Mouse (Mus musculus) lung, adult 2 months (tissue): ENCODE results near the gene Rab11fip4. TPM values are rescaled to one million over a fixed set of nuclear protein-coding genes. Genes with fewer than 3 reads are reported as not detected.

Experiments
- DNase-seq: peaks from one replicate; pipeline ENCODE4 v3.0.0; 2022
- H3K4me1 ChIP-seq: fragments of 200-500 bp; 2 replicates; pipeline ENCODE4 v1.6.1; 2011; ENCODE audit warnings: low read length; ENCODE audit not compliant: control insufficient read depth, insufficient read depth
- H3K4me3 ChIP-seq: fragments of 200-500 bp; replicated peaks from 2 replicates; pipeline ENCODE3; 2011; ENCODE audit warnings: low read depth, mild to moderate bottlenecking, control low read depth, low read length; ENCODE audit errors: extremely low read depth
- CTCF ChIP-seq: fragments of 200-500 bp; IDR thresholded peaks from 2 replicates; pipeline ENCODE4 v1.5.1; 2011; ENCODE audit warnings: mild to moderate bottlenecking, low read length, control low read depth; ENCODE audit not compliant: insufficient read depth
- POLR2A ChIP-seq: fragments of 200-500 bp; IDR thresholded peaks from 2 replicates; pipeline ENCODE4 v1.6.1; 2011; ENCODE audit warnings: low read depth, mild to moderate bottlenecking, control low read depth, low read length, borderline replicate concordance; ENCODE audit errors: extremely low read depth
- WGBS: fragments of 180-500 bp; shearing (Covaris S2); methylation state at CpG from one replicate; pipeline ENCODE4 v1.1.7; 2018; 5-methylcytosine and 5-hydroxymethylcytosine counted together
- polyA plus RNA-seq: library from polyadenylated mRNA; depleted of rRNA; stranded (reverse); fragments of >200 nt; gene quantifications from 2 replicates; pipeline ENCODE4 v1.2.3, GENCODE M21; 2012; rRNA removed

Gene Rab11fip4
- polyA plus RNA-seq, 1 experiment: 7.3 TPM

DNA sequence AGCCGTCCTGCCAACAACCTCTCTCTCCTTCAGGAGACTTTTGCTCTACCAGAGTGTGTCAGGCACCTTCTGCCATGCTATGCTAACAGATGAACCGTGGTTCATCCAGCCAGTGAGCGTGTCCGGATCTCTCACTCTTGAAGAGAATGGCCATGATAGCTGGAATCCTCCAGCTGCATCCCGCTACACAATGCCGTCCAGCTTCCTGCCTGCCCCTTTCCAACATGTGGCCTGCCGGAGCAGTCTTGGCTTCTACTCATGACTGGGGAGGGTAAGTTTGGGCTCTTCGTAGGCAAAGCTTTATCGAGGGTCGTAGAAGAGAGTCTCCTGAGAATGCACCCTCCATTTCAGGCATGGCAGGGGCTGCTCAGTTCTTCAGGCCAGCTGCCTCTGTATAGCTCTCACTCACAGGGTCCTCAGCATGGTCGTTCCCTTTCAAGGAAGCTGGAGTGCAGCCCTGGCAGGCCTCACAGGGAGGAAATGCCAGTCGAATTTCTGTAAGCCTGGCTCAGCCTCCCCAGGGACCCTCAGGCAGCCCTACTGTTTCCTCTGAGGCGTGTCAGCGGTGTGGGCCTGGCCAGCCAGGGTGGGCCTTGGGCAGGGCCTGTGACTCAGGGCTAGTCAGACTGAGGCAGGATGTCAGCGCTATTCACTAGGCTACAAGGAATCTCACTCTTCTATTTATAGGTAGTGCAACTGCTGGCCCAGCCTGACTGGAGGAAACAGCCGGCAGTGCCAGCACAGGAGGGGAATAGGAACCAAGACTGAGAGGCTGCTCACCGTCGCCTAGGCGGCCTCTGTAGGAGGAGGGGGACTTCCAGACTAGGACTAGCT is 147.9 kb downstream of the Rab11fip4 start:
- H3K4me1 ChIP-seq: peaks cover 29% of the 10 kb centered on the region
- WGBS: 30% methylated on average over 19 of the region's 19 CpGs
- TF ChIP-seq CTCF: no peak
- TF ChIP-seq POLR2A: no peak
- no peak overlapping the region for H3K4me3 ChIP-seq
- DNase-seq: no peak

- TF ChIP-seq CTCF (no peak), POLR2A (no peak)
- Histone ChIP-seq H3K4me1 (peaks cover 27% of the 10 kb centered on the region), H3K4me3 (no peak overlapping the region)
- no peak for DNase-seq
- WGBS: 77% methylated on average over 10 of the region's 10 CpGs
Observed at GRCm38 (mm10) chr11:79740740-79741512, 149.9 kb downstream of the Rab11fip4 start.

GRCm38 (mm10) chr11:79746552-79747102 is 155.6 kb downstream of the Rab11fip4 start:
- TF ChIP-seq POLR2A (no peak), CTCF (no peak)
- Histone ChIP-seq H3K4me1 (no peaks in the 10 kb centered on the region), H3K4me3 (no peak overlapping the region)
- DNase-seq: no peak
- 73% methylated on average over 11 of the region's 11 CpGs for WGBS

Other genes with a start within 250 kb of the Rab11fip4 start
- 0.08 TPM in 1 of 2 replicates, not detected in the other for gene Omg, start 87.1 kb upstream of the Rab11fip4 start, polyA plus RNA-seq
- gene Evi2b, start 67.5 kb upstream of the Rab11fip4 start, polyA plus RNA-seq: 11.8 and 24.4 TPM in 2 replicates
- 1.1 and 1.2 TPM in 2 replicates for gene Evi2, start 60.6 kb upstream of the Rab11fip4 start, polyA plus RNA-seq
- 7.7 and 14.0 TPM in 2 replicates for gene Evi2a, start 60.6 kb upstream of the Rab11fip4 start, polyA plus RNA-seq